Mouse (Mus musculus) testis, adult 2 months (tissue): ENCODE measurements around the gene Nfrkb. TPM values are rescaled to one million over a fixed set of nuclear protein-coding genes. Genes with fewer than 3 reads are reported as not detected.

ENCODE experiments used
- H3K27ac ChIP-seq: fragments of 200-500 bp; 2 replicates; pipeline ENCODE4 v1.5.1; 2012; ENCODE audit warnings: low read depth, low read length; ENCODE audit not compliant: control insufficient read depth, insufficient read depth
- H3K27me3 ChIP-seq: fragments of 200-500 bp; 2 replicates; pipeline ENCODE4 v1.6.1; 2012; ENCODE audit warnings: mild to moderate bottlenecking, low read length, moderate library complexity; ENCODE audit not compliant: control insufficient read depth, insufficient read depth
- H3K36me3 ChIP-seq: fragments of 200-500 bp; 2 replicates; pipeline ENCODE4 v1.6.1; 2012; ENCODE audit warnings: mild to moderate bottlenecking, low read length; ENCODE audit not compliant: control insufficient read depth, insufficient read depth
- H3K4me1 ChIP-seq: fragments of 200-500 bp; 2 replicates; pipeline ENCODE4 v1.6.1; 2012; ENCODE audit warnings: low read length; ENCODE audit not compliant: control insufficient read depth, insufficient read depth
- H3K4me3 ChIP-seq: fragments of 200-500 bp; 2 replicates; pipeline ENCODE4 v1.5.1; 2012; ENCODE audit warnings: low read depth, mild to moderate bottlenecking, low read length, moderate library complexity, mixed read lengths; ENCODE audit not compliant: control insufficient read depth
- CTCF ChIP-seq: fragments of 200-500 bp; IDR thresholded peaks from 2 replicates; pipeline ENCODE4 v1.5.1; 2012; ENCODE audit warnings: low read depth, mild to moderate bottlenecking, inconsistent platforms, low read length, moderate library complexity; ENCODE audit not compliant: control insufficient read depth, insufficient read depth, insufficient replicate concordance
- POLR2A ChIP-seq: fragments of 200-500 bp; IDR thresholded peaks from 2 replicates; pipeline ENCODE4 v1.6.1; 2012; ENCODE audit warnings: low read depth, mild to moderate bottlenecking, inconsistent platforms, low read length, moderate library complexity; ENCODE audit not compliant: control insufficient read depth
- polyA plus RNA-seq: library from polyadenylated mRNA; depleted of rRNA; stranded (reverse); fragments of >200 nt; gene quantifications from 2 replicates; pipeline ENCODE4 v1.2.3, GENCODE M21; 2012

Nfrkb gene
- polyA plus RNA-seq, 1 experiment, result 16.7 TPM

DNA sequence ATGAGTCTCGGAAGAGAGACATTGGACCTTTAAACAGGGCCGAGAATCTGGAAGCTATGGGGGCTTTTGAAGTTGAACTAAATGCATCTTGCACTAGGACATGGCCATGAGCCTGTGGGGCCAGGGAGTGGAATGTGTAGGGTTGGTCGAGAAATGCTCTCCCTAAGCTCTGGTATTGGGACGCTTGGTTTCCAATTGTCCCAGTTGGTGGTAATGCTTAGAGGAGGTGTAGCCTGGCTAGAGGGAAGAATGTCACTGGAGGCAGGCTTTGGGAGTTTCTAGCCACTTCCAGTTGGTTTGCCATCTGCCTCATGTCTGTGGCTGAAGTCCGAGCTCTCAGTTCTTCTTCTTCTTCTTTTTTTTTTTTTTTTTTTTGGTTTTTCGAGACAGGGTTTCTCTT is 53.3 kb downstream of the Nfrkb start:
- Histone ChIP-seq H3K27me3 (no peaks in the 10 kb centered on the region), H3K36me3 (no peaks in the 10 kb centered on the region), H3K27ac (no peak overlapping the region), H3K4me1 (peaks cover 7% of the 10 kb centered on the region), H3K4me3 (no peak overlapping the region)
- no peak for TF ChIP-seq POLR2A
- no peak for TF ChIP-seq CTCF

GRCm38 (mm10) chr9:31440366-31440765 is 54.4 kb downstream of the Nfrkb start:
- TF ChIP-seq POLR2A (no peak), CTCF (no peak)
- Histone ChIP-seq H3K27ac (no peak overlapping the region), H3K4me3 (no peak overlapping the region), H3K4me1 (peaks cover 7% of the 10 kb centered on the region), H3K27me3 (no peaks in the 10 kb centered on the region), H3K36me3 (no peaks in the 10 kb centered on the region)

DNA sequence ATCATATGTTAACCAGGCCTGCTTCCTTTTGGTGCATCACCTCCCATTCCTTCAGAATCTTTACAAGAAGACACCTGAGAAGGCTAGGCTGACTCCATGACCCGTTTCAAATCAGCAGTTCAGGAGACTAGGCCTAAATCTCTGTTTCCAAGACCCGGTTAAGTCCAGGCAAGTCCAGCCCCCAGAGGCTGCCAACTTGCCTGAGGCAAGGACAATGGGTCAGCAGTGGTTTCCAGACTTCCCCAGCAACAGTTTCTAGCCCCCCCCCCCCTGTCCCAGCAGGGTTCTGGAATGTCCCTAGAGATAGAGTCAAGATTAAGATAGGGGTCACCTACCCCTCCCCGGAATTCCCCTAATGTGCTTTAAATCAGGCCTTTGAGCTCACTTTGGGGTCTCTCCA is 55.5 kb downstream of the Nfrkb start:
- TF ChIP-seq POLR2A, result no peak
- no peak for TF ChIP-seq CTCF
- no peaks in the 10 kb centered on the region for H3K36me3 ChIP-seq
- H3K27me3 ChIP-seq, result no peaks in the 10 kb centered on the region
- no peak overlapping the region for H3K27ac ChIP-seq
- H3K4me1 ChIP-seq, result peaks cover 7% of the 10 kb centered on the region
- no peak overlapping the region for H3K4me3 ChIP-seq

- no peaks in the 10 kb centered on the region for H3K27me3 ChIP-seq
- H3K4me3 ChIP-seq, result no peak overlapping the region
- H3K36me3 ChIP-seq, result no peaks in the 10 kb centered on the region
- no peak overlapping the region for H3K27ac ChIP-seq
- TF ChIP-seq CTCF, result no peak
- TF ChIP-seq POLR2A, result no peak
- H3K4me1 ChIP-seq, result peaks cover 7% of the 10 kb centered on the region
These were observed 58.2 kb downstream of the Nfrkb start for GRCm38 (mm10) chr9:31444236-31444635.

GRCm38 (mm10) chr9:31449145-31449772 is 63.3 kb downstream of the Nfrkb start:
- H3K4me1 ChIP-seq, result no peaks in the 10 kb centered on the region; the same call in 1 of the 2 replicates
- no peak overlapping the region for H3K27ac ChIP-seq
- TF ChIP-seq CTCF (no peak), POLR2A (no peak)
- H3K4me3 ChIP-seq, result no peak overlapping the region
- no peaks in the 10 kb centered on the region for H3K36me3 ChIP-seq
- no peaks in the 10 kb centered on the region for H3K27me3 ChIP-seq

GRCm38 (mm10) chr9:31452166-31452565 is 66.2 kb downstream of the Nfrkb start:
- Histone ChIP-seq H3K4me1 (no peaks in the 10 kb centered on the region; the same call in 1 of the 2 replicates), H3K4me3 (no peak overlapping the region), H3K27me3 (no peaks in the 10 kb centered on the region), H3K27ac (no peak overlapping the region), H3K36me3 (no peaks in the 10 kb centered on the region)
- no peak for TF ChIP-seq POLR2A
- TF ChIP-seq CTCF, result no peak

- Histone ChIP-seq H3K4me1 (peaks cover 2% of the 10 kb centered on the region; the same call in 1 of the 2 replicates), H3K4me3 (no peak overlapping the region), H3K27ac (no peak overlapping the region; the same call in 1 of the 2 replicates), H3K27me3 (no peaks in the 10 kb centered on the region), H3K36me3 (no peaks in the 10 kb centered on the region)
- no peak for TF ChIP-seq POLR2A
- no peak for TF ChIP-seq CTCF
These were observed 68.4 kb downstream of the Nfrkb start for GRCm38 (mm10) chr9:31454356-31454755.

- Histone ChIP-seq H3K4me3 (peak overlapping the region; percentile 89), H3K4me1 (peaks cover 9% of the 10 kb centered on the region), H3K27ac (peak overlapping the region; percentile 89), H3K27me3 (no peaks in the 10 kb centered on the region), H3K36me3 (no peaks in the 10 kb centered on the region; the same call in 1 of the 2 replicates)
- TF ChIP-seq POLR2A, result peak; percentile 51; the same call in 1 of the 2 replicates
- no peak for TF ChIP-seq CTCF
These were observed 77.2 kb downstream of the Nfrkb start for GRCm38 (mm10) chr9:31463190-31463589.
